Mouse (Mus musculus) c-Kit-positive CD71-positive TER-119-positive erythroid progenitor cells, embryonic 14.5 days (primary cell): Measurements from ENCODE around the gene Nln.
A peak's percentile ranks its signal among the peaks of the same experiment; 100 is the strongest.

ENCODE experiments used
- DNase-seq: peaks from one replicate; pipeline ENCODE4 v3.0.0-alpha.2; 2013; ENCODE audit warnings: low spot score

Gene Nln

GRCm38 (mm10) chr13:104109288-104109815 is at the start of gene Nln, which contains the start of gene Sgtb:
TSS of gene Nln (minus strand) at chr13:104109614.
TSS of gene Sgtb (plus strand) at chr13:104109741.
- DNase-seq = peak; percentile 79

DNA sequence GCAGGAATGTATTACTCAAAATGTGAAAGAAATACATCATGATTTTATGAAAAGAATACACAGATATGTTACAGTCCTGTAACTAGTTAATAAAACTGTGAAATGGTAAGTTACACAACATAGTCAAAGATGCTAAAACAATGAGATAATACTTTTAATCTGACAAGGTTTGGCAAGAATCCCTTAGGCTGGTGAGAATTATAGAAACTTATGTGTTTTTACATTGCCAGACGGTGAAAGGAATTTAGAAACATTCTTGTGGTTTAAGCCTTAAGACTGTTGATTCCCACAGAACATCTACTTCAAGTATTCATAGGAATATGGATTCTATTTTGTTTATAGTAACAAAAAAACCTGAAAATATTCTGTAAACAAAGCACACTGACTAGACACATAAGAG is 46.3 kb upstream of the Nln start:
- DNase-seq = no peak

DNA sequence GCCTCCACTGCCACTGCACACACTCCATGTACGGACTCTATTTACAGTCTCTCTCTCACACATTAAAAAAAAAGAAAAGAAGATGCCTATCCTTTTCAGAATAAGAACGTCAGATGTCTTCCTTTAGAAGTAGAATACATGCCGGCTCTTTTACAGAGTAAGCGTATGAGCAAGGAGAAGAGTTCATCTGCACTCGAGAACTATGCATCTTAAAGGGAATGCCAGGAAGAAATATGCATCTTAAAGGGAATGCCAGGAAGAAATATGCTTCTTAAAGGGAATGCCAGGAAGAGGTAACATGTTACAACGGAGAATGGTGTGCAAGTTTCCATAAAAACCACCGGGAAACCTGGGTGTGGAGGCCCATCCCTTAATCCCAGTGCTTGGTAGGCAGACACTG is 45.7 kb upstream of the Nln start:
- no peak for DNase-seq

DNA sequence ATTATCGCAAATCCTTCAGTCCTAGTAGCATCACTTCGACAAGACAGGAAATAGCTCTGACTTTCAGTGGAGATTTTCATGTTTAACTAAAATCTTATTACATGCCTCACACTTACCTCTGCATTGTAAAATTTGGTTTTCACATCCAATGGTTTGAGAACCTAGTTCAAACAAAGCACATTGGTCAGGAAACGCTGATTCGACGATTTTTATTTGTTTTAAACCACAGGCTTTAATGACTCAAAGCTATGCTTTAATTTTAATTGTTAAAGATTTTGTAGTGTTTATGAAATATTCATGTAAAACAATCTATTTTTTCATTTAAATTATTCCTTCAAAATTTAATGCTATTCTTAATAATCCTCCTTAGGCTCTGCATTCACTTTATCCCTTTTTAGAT is 44.8 kb upstream of the Nln start:
- DNase-seq = no peak

DNA sequence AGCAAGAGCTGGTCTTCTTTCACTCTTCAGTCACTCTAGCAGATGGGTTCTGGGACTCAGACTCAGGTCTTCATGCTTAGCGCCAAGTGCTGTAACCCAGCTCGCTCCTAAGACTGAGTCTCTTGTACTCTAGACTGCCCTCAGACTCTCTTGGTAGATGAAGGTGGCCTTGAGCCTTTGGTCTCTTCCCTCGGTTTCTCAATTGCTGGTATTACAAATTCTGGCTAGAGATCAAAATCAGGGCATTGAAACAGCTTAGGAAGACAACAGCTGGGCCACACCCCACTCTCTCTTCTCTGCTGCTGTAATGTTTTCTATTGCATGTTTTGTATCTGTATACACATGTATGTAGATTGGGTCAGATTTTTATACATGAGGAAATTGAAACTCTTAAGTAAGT is 36.2 kb upstream of the Nln start:
- no peak for DNase-seq

DNA sequence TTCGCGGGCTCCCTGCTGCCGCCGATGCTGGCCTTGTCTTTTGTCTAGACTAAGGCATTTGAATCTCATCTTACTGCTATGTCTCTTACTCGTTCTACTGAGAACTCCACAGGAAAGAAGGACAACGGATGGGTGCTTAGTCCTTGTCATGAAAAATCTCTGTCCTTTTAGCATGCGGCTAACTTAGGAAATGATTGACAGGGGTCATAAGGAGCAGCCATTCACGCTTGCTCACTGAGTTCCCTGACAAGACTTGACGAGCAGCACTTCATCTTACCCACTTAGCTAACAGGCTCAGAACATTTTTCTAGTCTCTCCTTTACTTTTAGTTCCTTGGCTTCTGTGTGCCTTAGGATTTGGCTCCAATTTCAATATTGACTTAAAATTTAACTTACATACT is 35.5 kb upstream of the Nln start:
- DNase-seq = no peak

DNA sequence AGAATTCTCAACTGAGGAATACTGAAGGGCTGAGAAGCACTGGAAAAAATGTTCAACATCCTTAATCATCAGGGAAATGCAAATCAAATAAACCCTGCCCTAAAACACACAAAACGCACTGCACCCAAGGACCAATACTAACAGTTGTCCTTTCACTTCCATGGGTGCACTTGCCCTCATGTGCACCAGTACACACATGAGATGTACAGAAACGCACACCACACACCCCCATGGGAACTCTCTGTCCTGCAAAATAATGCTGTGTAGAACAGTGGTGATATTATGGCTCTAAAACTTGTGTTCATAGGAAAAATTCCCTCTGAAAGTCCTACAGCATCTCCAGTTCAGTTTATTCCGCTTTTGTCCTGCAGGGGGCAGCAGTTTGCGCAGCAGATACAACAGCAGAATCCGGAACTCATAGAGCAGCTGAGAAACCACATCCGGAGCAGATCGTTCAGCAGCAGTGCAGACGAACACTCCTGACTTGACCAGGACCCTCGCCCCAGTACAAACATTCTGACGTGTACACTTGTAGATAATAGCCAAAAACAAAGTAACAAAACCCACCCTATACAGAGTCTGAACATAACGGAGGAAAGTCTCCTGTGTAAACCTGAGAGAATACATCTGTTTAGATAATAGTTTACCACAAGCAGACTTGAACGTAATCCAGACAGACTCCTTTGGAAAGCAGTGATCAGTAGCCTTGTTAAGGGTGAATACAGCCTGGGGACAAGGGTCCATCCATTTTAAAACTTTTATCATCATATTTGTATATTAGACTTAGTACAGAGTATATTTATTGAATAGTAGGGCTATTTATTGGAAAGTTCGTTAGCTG is 30.2 kb upstream of the Nln start:
- peak; percentile 78 for DNase-seq

DNA sequence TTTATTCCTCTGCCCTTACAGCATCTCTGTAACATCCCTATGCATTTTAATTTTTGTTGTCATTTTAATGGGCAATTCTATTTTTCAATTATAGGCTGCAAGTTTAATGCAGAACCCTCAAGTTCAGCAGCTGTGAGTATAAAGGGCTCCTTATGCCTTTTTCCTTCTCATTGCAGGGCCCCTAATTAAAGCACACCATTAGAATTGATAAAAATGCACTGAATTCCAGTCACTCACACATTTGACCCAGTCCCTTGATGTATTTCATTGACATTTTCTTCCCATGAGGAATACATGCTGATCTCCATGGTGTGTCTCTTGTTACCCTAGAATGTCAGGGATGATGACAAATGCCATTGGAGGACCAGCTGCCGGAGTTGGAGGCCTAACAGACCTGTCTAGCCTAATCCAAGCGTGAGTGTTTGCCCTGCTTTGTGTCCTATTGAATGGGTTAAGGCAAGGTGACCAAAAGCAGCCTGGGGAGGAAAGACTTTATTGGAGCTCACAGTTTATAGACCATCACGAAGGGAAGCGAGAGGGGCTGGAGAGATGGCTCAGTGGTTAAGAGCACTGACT is 25.2 kb upstream of the Nln start:
- no peak for DNase-seq

DNA sequence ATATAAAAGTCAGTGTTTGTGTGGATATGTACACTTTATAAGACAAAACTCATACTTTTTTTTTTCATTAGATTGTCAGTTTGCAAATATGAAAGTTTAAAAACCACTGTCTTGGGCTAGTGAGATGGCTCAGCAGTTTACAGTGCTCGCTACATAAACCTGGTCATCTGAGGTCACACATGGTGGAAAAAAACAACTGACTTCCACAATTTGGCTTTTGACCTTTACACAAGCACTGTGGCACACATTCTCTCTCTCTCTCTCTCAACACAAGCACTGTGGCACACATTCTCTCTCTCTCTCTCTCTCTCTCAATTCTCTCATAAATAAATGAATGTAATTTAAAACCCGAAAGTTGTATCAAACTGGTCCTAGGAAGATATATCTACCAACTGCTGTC is 23.1 kb upstream of the Nln start:
- no peak for DNase-seq

GRCm38 (mm10) chr13:104123662-104124381 is 14.4 kb upstream of the Nln start:
- DNase-seq = no peak

GRCm38 (mm10) chr13:104122078-104122840 is 12.8 kb upstream of the Nln start:
- DNase-seq = no peak

DNA sequence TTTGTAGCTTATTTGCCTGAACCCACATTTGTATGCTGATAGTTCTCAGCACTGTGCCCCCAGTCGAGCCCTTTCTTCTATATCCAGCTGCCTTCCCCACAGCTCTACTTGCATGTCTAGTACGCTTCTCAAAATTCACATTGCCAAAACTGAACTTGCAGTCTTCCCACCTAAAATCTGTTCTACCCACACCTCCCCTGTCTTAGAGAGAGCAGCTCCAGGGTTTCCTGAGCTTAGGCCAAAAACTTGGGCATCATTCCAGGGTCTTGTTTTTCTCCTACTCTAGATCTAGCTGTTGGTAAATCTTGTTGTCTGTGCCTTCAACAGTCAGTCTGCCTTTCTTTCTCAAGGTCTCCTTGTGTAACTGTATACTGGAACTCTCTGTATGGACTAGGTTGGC is 5.4 kb upstream of the Nln start:
- no peak for DNase-seq

- DNase-seq = no peak
Observed at GRCm38 (mm10) chr13:104113782-104114181, 4.4 kb upstream of the Nln start.

GRCm38 (mm10) chr13:104112266-104112900 is 3.0 kb upstream of the Nln start:
- no peak for DNase-seq

DNA sequence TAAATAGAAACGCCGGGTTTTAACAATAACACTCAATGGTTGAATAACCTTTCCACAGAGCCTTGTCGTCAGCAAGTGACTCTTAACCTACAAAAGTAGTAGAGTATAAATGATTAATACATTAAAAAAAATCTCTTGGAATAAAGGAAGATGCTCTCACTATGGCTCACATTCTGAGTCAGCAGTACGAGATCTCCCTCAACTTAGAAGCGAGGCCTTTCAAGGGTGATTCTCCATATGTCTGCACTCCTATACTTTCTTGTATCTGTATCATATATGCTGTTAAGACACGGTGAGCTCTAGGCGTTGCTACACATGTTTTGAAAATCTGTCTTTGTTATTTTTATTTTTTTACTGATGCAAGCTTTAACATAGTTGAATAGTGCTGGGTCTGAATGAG is 1.1 kb upstream of the Nln start:
- no peak for DNase-seq

DNA sequence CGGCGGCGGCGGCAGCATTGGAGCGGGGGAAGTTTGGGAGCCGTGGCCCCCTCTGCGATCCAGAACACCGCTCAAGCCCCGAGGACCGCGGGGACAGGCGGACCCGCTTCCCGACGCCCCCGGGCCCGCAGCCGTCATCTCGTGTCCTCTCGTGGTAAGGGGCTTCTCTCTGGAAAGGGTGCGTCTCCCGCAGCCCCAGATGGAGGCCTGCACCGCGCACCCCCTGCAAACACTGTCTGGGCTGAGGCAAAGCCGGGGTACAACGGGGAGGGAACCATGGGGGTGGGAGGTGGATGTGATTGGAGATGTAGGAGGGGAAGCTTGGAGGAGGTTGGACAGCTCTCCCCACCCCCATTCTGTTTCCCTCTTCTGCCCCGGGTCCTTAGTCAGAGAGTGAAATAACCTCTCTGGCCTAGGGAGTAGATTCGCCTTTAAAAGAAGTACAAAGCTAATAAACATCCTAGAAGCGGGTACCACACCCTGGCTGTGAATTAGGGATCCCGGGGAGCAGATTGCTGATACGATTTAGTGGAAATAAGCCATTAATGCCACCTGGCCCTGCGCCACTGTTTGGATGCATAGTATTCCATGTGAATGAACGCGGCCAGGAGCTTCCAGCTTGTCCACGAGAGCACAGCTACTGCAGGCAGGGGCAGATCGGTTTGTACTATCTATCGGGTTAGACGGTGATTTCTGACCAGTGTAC is 555 bp upstream of the Nln start:
- DNase-seq = peak; percentile 4

GRCm38 (mm10) chr13:104108651-104109287 is 645 bp downstream of the Nln start:
- DNase-seq = peak; percentile 29

GRCm38 (mm10) chr13:104101606-104102235 is 7.7 kb downstream of the Nln start:
- no peak for DNase-seq

DNA sequence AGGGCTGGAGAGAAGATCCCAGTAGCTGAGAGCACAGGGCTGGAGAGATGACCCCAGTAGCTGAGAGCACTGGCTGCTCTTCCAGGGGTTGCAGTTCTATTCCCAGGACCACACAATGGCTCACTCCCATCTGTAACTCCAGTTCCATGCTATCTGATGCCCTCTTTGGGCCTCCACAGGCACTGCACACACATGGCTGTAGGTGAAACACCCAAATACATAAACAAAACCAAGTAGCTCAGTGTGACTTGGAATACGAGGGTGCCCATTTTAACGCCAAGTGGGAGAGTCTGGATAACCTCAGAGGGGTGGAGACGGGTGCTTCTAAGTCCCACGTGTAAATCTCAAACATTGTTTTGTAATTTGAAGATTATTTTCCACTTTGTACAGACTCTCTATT is 9.0 kb downstream of the Nln start:
- no peak for DNase-seq

DNA sequence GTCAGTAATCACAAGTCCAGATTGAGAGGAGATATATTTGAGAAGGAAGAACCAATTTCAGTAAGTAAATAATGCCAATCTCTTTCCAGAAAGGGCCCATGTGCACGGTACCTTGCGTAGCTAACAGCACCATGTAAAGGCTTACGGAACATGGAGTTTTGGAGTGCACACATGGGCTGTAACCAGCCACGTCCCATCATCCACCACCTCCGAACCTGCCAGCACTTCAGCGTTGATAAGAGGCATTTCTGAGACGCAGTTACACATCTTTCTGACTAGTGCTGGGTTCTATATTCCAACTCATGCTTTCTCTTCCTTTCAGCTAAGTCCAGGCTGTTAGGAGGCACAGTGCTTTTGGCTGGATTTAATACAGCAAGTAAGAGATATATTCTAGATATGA is 12.2 kb downstream of the Nln start:
- no peak for DNase-seq
